Mouse (Mus musculus): ENCODE measurements around the gene Lrp6. TPM values are rescaled to one million over a fixed set of nuclear protein-coding genes. Genes with fewer than 3 reads are reported as not detected.

Gene Lrp6
- polyA plus RNA-seq, 1 experiment = 3.6 TPM

DNA sequence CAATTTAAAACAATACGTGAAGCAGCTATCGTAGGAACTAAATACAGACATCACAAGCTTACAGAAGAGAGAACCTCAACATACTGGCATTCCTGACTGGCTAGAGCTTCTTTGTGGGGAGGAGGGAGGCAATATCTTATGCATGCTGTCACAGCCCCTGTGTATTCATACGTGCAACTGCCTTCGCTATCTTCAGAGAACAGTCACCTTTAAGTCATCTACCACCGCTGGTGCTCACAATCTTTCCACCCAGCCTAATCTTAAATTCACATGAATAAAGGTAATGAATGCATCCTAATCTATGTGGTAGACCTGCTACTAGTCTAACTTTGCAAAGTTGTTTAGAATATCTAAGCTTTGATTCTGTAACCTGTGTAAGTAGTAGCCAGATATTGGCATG is 40.5 kb downstream of the Lrp6 start:
- Histone ChIP-seq H3K36me3 (ENCODE audit: control insufficient read depth, insufficient read depth, low read length) (no peaks in the 10 kb centered on the region), H3K4me3 (ENCODE audit: control insufficient read depth, low read depth, low read length) (no peak overlapping the region), H3K4me1 (ENCODE audit: control insufficient read depth, insufficient read depth, low read length) (no peaks in the 10 kb centered on the region), H3K27me3 (ENCODE audit: control insufficient read depth, insufficient read depth, low read length) (no peaks in the 10 kb centered on the region), H3K27ac (ENCODE audit: control insufficient read depth, insufficient read depth, low read depth, low read length) (no peak overlapping the region)
- TF ChIP-seq POLR2A (IDR thresholded peaks at IDR 0.05; ENCODE audit: control insufficient read depth, low read depth, low read length) (no peak), CTCF (IDR thresholded peaks at IDR 0.05; ENCODE audit: control insufficient read depth, insufficient read depth, insufficient replicate concordance, low read depth, low read length) (no peak)

DNA sequence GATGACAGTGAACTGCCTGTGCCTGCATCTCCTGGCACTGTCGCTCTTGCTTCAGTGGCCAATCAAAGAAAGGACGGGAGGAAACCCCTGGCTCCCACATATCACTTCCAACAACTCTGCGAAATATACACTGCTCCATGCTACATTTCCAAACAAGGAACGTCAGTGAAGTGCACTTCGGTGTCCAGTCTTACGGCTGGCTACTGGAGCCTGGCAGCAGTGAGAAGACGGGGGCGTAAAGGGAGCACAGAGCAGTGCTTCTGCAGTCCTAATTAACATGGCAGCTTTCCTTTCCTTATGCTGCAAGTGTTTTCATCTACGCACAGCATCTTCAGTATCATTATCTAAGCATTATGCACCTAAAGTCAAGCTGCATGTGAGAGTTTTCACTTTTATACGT is 45.4 kb downstream of the Lrp6 start:
- TF ChIP-seq POLR2A (IDR thresholded peaks at IDR 0.05; ENCODE audit: control insufficient read depth, low read depth, low read length) = no peak
- no peak for TF ChIP-seq CTCF (IDR thresholded peaks at IDR 0.05; ENCODE audit: control insufficient read depth, insufficient read depth, insufficient replicate concordance, low read depth, low read length)

DNA sequence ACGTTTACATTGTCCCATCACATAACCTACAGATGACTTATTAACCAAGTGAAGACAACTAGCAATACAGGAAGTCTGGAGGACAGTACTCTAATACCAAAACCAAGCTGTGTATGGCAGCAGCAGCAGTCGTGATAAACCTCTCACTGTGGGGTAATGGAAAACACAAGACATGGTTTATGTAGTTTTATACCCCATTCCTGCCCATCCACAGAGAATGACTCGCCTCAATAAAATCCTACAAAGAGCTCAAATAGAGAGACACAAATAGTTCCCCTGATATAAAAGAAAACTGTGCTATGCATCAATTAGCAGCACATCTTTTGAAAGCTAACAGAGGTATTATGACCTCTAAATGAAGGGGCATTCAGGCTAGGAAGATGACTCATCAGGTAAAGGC is 45.9 kb downstream of the Lrp6 start:
- no peaks in the 10 kb centered on the region for H3K4me1 ChIP-seq (ENCODE audit: control insufficient read depth, insufficient read depth, low read length)
- H3K4me3 ChIP-seq (ENCODE audit: control insufficient read depth, low read depth, low read length) = no peak overlapping the region
- H3K27me3 ChIP-seq (ENCODE audit: control insufficient read depth, insufficient read depth, low read length) = no peaks in the 10 kb centered on the region
- TF ChIP-seq CTCF (IDR thresholded peaks at IDR 0.05; ENCODE audit: control insufficient read depth, insufficient read depth, insufficient replicate concordance, low read depth, low read length) (no peak), POLR2A (IDR thresholded peaks at IDR 0.05; ENCODE audit: control insufficient read depth, low read depth, low read length) (no peak)
- no peaks in the 10 kb centered on the region for H3K36me3 ChIP-seq (ENCODE audit: control insufficient read depth, insufficient read depth, low read length)
- H3K27ac ChIP-seq (ENCODE audit: control insufficient read depth, insufficient read depth, low read depth, low read length) = no peak overlapping the region

More for the DNA sequence above, 45.4 kb downstream of the Lrp6 start:
- Histone ChIP-seq H3K4me3 (ENCODE audit: control insufficient read depth, low read depth, low read length) (no peak overlapping the region), H3K4me1 (ENCODE audit: control insufficient read depth, insufficient read depth, low read length) (no peaks in the 10 kb centered on the region), H3K36me3 (ENCODE audit: control insufficient read depth, insufficient read depth, low read length) (no peaks in the 10 kb centered on the region), H3K27me3 (ENCODE audit: control insufficient read depth, insufficient read depth, low read length) (no peaks in the 10 kb centered on the region), H3K27ac (ENCODE audit: control insufficient read depth, insufficient read depth, low read depth, low read length) (no peak overlapping the region)

DNA sequence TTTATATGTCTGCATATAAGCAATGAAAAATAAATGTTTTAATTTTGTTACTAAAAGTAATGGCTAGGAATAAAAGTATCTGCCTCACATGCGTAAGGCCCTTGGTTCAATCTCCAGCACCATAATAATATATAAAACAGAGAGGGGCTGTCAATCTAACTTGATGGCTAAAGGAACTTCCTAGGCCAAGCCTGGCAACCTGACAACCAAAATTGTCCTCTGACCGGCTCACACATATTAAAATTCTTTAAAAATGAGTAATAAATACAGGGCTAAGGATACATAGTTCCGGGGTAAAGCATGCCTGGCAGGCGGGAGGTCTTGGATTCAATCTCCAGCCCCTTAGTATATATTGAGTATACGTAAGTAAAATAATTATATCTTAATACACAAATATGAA is 48.3 kb downstream of the Lrp6 start:
- H3K4me1 ChIP-seq (ENCODE audit: control insufficient read depth, insufficient read depth, low read length) = no peaks in the 10 kb centered on the region
- H3K27ac ChIP-seq (ENCODE audit: control insufficient read depth, insufficient read depth, low read depth, low read length) = no peak overlapping the region
- H3K27me3 ChIP-seq (ENCODE audit: control insufficient read depth, insufficient read depth, low read length) = no peaks in the 10 kb centered on the region
- no peaks in the 10 kb centered on the region for H3K36me3 ChIP-seq (ENCODE audit: control insufficient read depth, insufficient read depth, low read length)
- TF ChIP-seq POLR2A (IDR thresholded peaks at IDR 0.05; ENCODE audit: control insufficient read depth, low read depth, low read length) (no peak), CTCF (IDR thresholded peaks at IDR 0.05; ENCODE audit: control insufficient read depth, insufficient read depth, insufficient replicate concordance, low read depth, low read length) (no peak)
- no peak overlapping the region for H3K4me3 ChIP-seq (ENCODE audit: control insufficient read depth, low read depth, low read length)

DNA sequence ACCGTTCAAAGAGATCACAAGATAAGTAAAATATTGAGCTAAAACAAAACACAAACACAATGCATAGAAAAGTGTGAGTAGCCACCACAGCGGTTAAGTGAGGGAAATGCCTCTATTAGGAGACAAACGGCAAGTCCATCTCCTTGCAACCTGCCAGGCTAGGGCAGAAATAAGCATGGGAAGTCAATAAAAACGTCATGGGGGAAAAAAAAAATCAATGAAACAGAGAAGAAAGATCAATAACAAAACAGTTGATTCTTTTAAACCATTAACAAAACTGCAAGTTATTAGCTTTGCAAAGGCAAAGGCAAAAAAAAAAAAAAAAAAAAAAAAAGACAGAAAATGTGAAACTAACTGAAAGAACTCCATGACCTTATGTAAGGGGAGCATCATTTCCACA is 49.6 kb downstream of the Lrp6 start:
- Histone ChIP-seq H3K36me3 (ENCODE audit: control insufficient read depth, insufficient read depth, low read length) (no peaks in the 10 kb centered on the region), H3K4me1 (ENCODE audit: control insufficient read depth, insufficient read depth, low read length) (no peaks in the 10 kb centered on the region), H3K27me3 (ENCODE audit: control insufficient read depth, insufficient read depth, low read length) (no peaks in the 10 kb centered on the region), H3K4me3 (ENCODE audit: control insufficient read depth, low read depth, low read length) (no peak overlapping the region), H3K27ac (ENCODE audit: control insufficient read depth, insufficient read depth, low read depth, low read length) (no peak overlapping the region)
- TF ChIP-seq CTCF (IDR thresholded peaks at IDR 0.05; ENCODE audit: control insufficient read depth, insufficient read depth, insufficient replicate concordance, low read depth, low read length) (no peak), POLR2A (IDR thresholded peaks at IDR 0.05; ENCODE audit: control insufficient read depth, low read depth, low read length) (no peak)

DNA sequence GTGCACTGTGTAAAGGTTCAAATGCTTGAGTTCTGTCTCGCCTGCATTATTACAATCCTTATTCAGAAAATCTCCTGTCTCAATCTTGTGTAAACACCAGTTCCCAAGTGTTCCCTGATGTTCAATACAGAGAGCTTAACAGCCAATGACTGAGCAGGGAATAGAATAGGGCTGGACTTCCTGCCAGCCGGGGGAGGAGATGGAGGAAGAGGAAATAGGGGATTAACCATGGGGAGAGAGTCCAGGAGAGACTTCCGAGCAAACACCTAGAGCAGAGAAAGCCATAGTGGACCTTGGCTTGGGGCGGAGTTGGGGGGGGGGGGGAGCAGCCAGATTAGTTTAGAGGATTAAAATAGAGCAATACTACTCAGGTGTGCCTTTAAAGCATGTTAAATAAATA is 51.3 kb downstream of the Lrp6 start:
- H3K4me3 ChIP-seq (ENCODE audit: control insufficient read depth, low read depth, low read length) = no peak overlapping the region
- no peaks in the 10 kb centered on the region for H3K4me1 ChIP-seq (ENCODE audit: control insufficient read depth, insufficient read depth, low read length)
- no peaks in the 10 kb centered on the region for H3K36me3 ChIP-seq (ENCODE audit: control insufficient read depth, insufficient read depth, low read length)
- no peaks in the 10 kb centered on the region for H3K27me3 ChIP-seq (ENCODE audit: control insufficient read depth, insufficient read depth, low read length)
- TF ChIP-seq CTCF (IDR thresholded peaks at IDR 0.05; ENCODE audit: control insufficient read depth, insufficient read depth, insufficient replicate concordance, low read depth, low read length) = no peak
- no peak for TF ChIP-seq POLR2A (IDR thresholded peaks at IDR 0.05; ENCODE audit: control insufficient read depth, low read depth, low read length)
- no peak overlapping the region for H3K27ac ChIP-seq (ENCODE audit: control insufficient read depth, insufficient read depth, low read depth, low read length)

DNA sequence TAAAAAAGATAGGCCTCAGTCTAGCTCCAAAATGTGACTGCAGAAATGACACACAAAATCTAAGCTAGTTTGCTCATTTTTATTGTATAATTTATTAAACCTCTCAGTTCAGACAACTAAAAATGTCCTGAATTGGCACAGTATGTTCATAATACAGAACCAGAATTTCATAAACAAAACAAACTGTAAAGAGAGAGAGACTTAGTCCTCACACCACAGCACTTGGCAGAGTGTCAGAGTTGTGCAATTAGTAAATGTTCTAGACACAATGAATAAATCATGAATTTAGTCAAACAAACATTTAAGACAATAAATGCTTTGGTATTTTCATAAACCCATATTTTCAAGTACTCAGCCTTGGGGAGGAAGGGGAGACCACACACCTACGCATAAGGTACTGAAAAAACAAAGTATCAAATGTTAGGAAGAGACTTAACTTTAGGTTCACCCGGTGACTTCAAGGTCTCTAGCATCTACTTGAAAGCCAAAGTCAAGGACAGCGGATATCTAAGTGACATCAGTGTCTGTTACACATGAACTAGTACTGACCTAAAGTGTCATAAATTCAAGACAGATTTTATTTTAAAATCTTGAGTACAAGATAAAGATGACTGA is 52.8 kb downstream of the Lrp6 start:
- 0 out of 2 replicates have a peak overlapping the region, but pooled peaks have one; percentile 13 for H3K27ac ChIP-seq (ENCODE audit: control insufficient read depth, insufficient read depth, low read depth, low read length)

More for the DNA sequence above, 52.8 kb downstream of the Lrp6 start:
- Histone ChIP-seq H3K4me3 (ENCODE audit: control insufficient read depth, low read depth, low read length) (no peak overlapping the region), H3K36me3 (ENCODE audit: control insufficient read depth, insufficient read depth, low read length) (no peaks in the 10 kb centered on the region), H3K27me3 (ENCODE audit: control insufficient read depth, insufficient read depth, low read length) (no peaks in the 10 kb centered on the region), H3K4me1 (ENCODE audit: control insufficient read depth, insufficient read depth, low read length) (no peaks in the 10 kb centered on the region)
- TF ChIP-seq CTCF (IDR thresholded peaks at IDR 0.05; ENCODE audit: control insufficient read depth, insufficient read depth, insufficient replicate concordance, low read depth, low read length) (no peak), POLR2A (IDR thresholded peaks at IDR 0.05; ENCODE audit: control insufficient read depth, low read depth, low read length) (no peak)
